Mouse (Mus musculus): Measurements from ENCODE around the gene Wdr47.
"Not testable (repeated sequence)": the region's sequence is repeated elsewhere in the genome, so short reads cannot be mapped to it uniquely, and the experiment has no call there.

Gene Wdr47

DNA sequence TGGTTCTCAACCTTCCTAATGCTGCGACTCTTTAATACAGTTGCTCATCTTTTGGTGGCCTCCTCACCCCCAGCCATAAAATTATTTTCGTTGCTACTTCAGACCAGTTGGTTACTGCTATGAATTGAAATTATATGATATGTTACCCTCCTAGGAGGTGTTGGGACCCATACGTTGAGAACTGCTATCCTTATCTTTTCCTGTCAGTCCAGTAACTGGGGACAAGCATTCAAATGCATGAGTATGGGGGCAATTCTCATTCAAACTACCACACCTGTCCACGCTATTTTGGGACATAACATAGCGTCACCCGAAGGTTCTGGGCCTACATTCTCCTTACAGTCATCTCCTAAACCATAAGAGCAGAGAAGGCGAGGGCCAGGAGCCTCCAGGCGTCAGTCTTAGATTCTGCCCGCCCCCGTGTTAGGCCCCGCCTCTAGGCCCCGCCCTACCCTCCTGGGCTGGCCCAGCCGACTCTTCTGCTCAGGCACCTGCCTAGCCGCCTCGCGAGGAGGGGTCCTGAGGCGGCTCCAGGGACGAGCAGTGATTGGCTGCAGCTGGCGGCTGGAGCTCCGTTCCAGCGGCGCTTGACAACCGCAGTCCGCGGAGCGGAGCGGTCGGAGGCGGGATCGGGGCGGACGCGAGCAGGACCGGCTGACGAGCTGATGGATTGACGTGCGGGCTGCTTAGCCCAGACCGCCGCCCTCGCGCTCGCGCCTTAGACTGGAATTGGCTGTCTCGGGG, at the start of gene Wdr47:
Wdr47 (plus strand) TSS at position 494 of the 744 bp plus-strand sequence.
- DNase-seq (ENCODE audit: low spot score in 2 of 2): peak; percentile 97 to 98

DNA sequence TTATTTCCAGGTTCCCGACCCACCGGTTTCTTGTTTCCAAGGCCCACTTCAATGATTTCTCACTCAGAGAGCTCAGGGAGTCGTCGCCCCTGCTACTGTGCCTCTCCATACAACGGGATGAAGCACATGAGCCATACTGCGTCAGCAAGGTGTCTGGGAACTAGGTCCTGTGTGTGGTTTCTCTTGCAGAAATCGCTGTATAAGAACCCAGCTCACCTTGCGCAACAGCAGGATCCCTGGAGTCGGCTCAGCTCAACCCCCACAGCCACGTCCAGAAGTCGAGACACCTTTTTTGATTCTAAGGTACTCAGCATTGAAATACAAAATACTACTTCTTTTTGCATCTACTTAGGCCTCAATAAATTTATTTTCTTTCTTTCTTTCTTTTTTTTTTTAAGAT, 48.8 kb upstream of the Wdr47 start:
- no peak for DNase-seq (ENCODE audit: low spot score in 2 of 2)

DNA sequence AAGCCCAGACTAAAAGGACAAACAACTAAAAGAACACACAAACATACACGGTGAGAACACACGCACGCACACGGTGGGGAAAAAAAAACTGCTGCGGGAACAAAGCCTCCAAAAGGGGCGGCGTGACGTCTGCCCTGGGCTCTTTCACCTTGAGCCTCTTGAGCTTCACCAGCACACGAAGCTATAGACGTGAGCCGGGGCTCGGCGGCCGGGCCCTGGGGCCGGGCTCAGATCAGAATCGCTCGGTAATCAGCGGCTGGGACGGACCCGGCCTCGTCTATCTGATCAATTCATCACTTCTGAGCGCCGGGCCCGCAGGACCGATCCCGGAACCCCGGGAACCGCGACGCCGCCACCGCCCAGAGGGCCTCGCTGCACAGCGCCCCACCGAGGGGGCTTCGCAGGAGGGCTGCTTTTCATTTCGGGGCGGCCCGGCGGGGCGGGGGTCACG, 36.9 kb upstream of the Wdr47 start:
- peak in 1 of 2 experiments; percentile 53 for DNase-seq (ENCODE audit: low spot score in 2 of 2)

DNA sequence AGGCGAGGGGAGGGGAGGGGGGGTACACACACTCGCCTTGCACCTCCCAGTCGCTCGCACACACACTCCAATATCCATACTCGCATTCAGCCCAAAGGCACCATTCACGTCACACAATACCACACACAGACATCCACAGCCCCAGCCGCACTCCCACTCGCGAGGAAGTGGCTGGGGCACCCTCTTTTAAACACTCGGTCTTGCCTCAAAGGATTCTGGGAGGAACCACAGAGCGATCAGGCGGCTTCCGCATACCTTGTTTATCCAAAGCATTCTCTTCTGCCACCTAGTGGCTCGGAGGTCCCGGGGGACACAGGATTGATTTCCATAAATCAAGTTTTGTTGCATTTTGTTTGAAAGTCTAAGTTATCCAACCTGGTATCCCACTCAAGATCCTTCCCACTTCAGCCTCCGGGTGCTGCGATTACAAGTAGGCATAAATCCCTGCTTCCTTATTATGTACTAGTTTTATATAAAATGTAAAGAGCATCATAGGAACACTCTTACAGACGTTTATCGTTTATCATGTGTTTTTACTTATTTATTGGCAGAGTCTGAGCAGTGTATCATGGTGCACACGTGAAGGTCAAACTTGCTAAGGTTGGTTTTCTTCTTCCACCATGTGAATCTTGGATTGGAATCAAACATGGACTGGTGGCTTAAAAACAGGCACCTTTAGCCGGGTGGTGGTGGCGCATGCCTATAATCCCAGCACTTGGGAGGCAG, 36.3 kb upstream of the Wdr47 start:
- peak; percentile 96 to 97 for DNase-seq (ENCODE audit: low spot score in 2 of 2)

DNA sequence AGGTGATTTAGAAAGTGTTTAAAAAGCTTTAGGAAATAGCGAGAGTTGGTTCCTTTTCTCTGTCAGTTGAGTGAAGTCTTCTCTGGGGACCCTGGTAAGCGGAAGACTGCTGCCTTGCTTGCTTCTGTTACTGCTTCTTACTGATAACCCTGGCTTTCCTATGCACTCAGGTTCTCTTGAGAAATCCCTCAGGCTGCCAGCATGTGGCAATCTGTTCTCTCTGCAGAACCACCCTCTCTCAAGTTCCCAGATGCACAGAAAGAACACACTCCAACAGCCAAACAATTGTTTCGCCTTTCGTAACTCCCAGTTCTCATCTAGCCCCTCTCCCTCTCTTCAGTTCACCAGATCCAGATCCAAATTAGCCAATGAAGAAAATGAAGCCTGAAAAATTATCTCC, 33.2 kb upstream of the Wdr47 start:
- DNase-seq (ENCODE audit: low spot score in 2 of 2): no peak

DNA sequence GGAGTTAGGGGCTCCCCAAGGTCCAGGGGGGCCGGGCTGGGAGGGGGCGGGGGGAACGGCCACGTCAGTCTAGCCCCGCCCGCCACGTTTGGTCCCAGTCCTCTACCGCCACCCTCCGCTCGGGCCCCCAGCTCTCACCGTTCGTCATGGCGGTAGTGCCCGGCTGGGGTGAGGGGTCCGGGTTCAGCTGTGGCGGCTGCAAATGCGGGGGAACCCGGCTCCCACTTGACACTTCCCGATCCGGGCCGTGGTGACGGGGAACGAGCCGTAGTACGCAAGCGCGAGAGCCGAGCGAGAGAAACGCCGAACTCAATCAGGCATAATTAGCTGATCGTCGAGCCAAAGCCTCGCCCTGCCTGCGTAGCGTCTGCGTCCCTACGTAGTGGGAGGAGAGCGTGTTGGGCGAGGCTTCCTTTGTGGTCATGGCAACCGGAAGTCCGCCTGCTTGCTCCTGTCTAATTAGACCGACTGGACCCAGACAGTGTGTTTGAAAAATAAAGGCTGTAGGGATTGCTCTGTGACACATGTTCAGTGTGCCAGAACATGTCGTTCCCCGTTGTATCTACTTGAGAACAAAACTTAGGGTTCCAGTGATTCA, 28.8 kb upstream of the Wdr47 start, which contains the start of gene Tmem167b:
Tmem167b (minus strand) TSS at position 334 of the 598 bp plus-strand sequence.
- peak; percentile 98 for DNase-seq (ENCODE audit: low spot score in 2 of 2)

DNA sequence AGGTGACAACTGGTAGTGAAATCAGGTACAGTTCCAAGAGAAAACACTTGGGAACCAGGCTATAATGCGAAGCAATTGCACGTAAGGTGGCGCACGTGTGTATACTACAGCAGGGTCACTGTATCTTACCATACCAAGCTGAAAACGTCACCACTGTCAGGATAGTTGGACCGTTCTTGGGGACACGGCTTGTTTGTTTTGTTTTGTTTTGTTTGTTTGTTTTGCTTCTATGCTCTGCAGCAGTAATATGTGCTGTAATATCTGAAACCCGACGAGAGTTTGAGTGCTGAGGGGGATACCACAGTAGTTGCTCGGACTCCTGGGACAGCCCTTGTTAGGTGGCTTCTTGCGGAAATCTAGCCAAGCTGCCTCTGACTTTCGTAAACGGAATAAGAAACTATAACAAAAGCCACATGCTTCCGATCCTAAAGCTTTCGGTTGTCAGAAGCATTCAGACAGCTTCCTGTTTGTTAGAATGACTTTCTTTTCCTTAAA, 28.3 kb upstream of the Wdr47 start:
- peak in 1 of 2 experiments; percentile 36 for DNase-seq (ENCODE audit: low spot score in 2 of 2)

DNA sequence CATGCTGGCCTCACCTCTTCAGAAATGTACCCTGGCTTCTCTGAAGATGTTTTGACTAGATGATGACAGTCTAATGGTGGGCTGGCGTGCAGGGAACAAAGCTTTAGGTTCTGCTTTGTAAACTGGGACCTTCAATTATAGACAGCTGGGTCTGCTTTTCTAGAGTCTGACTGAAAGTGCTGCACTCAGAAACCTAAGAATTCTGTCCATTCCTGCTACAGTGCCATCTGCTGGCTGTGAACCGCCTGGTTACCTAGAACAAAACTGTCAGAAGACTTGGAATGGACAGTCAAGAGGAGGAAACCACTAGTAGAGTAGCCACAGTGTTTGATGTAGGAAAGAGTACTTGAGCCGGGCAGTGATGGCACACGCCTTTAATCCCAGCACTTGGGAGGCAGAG, 27.8 kb upstream of the Wdr47 start:
- DNase-seq (ENCODE audit: low spot score in 2 of 2): peak; percentile 84 to 85

DNA sequence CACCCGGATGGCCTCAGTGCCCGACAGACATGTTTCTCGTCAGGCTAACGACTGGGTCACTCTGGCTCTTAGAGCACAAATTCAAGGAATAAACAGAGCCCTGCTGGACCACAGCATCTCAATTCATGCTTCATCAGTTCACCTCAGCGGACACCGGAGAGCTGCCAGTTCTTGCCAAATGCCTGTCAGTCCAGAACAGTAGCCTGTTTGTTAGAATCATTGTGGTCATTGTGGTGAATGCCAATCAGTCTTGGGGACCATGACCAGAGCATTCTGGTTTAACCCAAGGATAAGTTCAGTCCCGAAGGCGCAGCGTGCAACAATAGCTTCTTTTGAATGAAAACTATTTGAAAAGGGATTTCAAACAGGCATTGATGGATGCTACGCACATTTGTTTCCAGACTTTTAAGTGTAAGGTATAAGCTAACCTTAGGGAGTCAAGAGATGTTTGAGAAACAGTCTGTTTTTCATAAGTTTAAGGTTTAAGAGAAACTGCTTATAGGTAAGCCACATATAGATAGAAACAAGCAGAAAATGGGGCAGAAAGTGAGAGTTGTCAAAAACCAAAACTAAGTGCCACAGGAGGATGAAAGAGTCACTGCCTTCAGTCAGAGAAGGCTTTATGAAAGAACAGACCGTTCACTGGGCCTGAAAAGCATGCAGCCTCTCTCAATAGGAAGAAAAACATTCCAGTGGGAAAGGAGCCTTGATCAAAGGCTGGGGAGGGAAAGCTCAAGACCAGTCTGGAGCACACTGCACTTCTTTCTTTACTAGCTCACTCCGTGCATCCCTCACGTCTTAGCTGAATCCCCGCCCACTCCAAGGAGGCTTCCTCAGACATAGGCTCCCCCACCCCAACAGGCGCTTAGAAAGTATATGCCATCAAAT, 22.8 kb upstream of the Wdr47 start:
- peak; percentile 67 to 79 for DNase-seq (ENCODE audit: low spot score in 2 of 2)

DNA sequence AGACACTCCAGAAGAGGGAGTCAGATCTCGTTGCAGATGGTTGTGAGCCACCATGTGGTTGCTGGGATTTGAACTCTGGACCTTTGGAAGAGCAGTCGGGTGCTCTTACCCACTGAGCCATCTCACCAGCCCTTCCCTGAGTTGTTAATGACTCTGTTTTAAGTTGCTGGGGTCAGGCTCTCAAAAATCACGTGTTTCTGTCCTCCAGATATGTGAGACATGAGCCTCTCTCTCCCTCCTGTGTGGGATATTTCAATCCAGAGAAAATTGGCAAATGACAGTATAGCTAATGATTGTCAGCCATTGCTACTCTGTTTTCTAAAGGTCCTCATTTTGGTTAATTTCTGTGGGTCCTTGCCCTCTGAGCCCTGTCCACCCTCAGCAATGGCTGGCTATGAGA, 21.4 kb upstream of the Wdr47 start:
- DNase-seq (ENCODE audit: low spot score in 2 of 2): not testable (repeated sequence)

DNA sequence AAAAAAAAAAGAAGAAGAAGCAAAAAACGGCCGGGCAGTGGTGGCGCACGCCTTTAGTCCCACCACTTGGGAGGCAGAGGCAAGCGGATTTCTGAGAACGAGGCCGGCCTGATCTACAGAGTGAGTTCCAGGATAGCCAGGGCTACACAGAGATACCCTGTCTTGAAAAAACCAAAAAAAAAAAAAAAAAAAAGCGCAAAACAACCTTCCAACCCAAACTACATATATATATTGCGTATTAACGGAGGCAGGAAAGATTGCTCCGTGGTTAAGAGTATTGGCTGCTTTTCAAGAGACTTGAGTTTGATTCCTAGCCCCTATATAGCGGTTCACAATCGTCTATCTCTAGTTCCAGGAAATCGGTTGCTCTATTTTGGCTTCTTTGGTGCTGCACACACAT, 20.3 kb upstream of the Wdr47 start:
- DNase-seq (ENCODE audit: low spot score in 2 of 2): no peak

DNA sequence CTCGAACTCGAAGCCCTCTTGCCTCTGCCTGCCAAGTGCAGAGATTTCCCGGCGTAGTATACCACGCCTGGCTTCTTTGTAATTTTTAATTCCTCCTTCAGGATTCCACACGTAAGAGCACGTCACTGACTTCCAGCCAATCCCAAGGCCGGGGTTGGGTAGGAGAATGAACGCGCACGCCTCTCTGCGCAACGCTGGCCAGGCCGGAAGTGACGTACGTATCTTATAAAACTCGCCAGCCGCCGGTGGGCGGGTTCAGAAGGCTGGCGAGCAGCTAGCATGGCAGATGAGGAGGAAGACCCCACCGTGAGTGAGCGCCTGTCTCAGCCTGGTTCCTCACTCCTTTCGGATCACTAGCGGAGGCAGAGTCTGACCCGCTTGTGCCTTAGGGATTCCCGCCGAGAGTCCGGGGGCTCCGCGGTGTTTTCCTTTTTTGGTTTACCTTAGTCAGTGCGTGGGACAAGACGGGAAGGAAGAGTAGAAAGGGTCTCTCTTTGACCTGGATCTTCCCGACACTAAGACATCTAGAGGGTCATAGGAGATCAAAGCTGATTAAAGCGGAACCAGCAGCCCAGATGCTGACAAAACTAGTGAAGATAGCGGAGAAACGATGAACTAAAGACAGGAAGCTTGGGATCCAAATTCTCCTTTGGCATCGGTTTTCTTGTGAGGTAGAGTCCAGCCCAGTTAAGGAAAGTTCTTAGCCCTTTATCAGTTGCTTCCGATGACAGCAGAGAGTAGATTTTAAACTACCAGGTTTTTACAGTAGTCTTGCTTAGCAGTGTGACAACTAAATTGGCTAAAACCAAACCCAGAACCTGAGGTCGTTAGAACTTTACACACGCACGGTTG, 19.4 kb upstream of the Wdr47 start, which contains the start of gene Taf13:
Taf13 (plus strand) TSS at position 256 of the 852 bp plus-strand sequence.
- DNase-seq (ENCODE audit: low spot score in 2 of 2): peak; percentile 98

DNA sequence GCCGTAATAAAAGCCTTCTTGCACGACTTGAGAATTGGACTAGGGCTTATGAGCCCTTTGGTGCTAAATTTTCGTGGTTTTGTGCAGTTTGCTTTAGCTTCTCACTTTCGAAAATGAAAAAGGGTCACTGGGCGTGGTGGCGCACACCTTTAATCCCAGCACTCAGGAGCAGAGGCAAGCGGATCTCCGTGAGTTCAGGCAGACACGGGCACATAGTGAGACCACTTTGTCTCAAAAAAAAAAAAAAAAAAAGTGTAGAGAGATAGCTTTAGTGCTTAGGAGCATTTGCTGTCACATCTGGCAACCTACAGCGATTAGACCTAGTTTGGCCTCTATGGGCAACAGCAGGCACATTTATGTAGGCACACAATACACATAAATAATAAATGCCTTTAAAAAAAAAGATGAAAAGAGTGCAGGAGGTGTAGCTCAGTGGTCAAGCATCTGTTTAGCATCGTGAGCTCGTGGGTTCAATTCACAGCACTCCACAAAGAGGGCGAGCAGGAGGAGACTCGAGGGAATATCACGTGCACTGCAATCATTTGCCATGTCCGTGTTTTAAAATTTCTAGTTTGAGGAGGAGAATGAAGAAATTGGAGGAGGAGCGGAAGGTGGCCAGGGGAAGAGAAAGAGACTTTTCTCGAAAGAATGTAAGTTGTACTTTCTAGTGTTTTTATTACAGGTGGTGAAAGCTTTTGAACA, 18.6 kb upstream of the Wdr47 start:
- DNase-seq (ENCODE audit: low spot score in 2 of 2): no peak

DNA sequence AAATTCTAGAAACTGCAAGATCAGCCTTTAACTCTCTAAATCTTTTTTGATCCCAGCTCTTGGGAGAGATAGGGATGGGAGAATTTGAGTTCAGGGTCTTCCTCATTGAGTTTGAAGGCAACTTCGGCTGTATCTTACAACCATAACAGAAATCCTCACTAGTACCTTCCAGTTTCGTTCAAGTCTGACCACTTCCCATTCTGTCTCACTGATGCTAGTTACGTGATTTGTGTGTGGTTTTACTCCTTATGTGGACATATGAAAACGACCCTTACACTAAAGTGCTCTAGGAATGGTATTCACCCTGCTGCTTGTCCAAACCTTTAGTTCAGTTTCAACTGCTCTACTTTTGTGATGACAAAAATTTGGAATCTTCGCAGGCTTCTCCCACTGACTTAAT, 17.1 kb upstream of the Wdr47 start:
- DNase-seq (ENCODE audit: low spot score in 2 of 2): no peak

DNA sequence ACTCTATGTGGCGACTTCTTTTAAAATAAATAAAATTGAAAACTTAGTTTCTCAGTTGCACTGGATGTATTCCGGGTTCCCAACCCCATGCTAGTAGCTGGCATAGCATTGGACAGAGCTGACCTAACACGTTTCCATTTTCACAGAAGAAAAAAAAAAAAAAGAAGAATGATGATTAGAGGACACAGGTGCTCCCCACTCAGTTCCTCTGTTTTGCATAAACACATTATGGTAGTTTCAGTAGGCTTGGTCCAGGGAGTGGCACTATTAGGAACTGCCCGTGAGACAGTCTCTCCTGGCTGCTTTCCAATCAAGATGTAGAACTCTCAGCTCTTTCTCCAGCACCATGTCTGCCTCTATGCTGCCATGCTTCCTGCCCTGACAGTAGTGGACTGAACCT, 6.5 kb upstream of the Wdr47 start:
- DNase-seq (ENCODE audit: low spot score in 2 of 2): no peak

DNA sequence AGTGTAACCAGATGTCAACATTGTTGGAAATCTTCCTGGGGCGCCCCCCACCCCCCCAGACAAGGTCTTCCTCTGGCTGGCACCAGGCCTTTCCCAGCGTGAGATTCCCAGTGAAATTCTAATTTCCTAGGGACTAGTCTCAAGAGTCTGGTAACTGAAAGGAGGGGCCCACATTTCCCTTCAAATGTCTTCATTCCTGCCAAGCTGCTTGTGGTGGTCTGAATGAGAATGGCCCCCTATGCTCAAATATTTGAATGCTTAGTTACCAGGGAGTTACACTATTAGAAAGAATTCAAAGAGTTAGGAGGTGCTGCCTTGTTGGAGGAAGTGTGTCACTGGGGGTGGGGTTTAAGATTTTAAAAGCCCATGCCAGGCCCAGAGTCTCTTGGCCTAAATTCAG, 2.6 kb upstream of the Wdr47 start:
- no peak for DNase-seq (ENCODE audit: low spot score in 2 of 2)

DNA sequence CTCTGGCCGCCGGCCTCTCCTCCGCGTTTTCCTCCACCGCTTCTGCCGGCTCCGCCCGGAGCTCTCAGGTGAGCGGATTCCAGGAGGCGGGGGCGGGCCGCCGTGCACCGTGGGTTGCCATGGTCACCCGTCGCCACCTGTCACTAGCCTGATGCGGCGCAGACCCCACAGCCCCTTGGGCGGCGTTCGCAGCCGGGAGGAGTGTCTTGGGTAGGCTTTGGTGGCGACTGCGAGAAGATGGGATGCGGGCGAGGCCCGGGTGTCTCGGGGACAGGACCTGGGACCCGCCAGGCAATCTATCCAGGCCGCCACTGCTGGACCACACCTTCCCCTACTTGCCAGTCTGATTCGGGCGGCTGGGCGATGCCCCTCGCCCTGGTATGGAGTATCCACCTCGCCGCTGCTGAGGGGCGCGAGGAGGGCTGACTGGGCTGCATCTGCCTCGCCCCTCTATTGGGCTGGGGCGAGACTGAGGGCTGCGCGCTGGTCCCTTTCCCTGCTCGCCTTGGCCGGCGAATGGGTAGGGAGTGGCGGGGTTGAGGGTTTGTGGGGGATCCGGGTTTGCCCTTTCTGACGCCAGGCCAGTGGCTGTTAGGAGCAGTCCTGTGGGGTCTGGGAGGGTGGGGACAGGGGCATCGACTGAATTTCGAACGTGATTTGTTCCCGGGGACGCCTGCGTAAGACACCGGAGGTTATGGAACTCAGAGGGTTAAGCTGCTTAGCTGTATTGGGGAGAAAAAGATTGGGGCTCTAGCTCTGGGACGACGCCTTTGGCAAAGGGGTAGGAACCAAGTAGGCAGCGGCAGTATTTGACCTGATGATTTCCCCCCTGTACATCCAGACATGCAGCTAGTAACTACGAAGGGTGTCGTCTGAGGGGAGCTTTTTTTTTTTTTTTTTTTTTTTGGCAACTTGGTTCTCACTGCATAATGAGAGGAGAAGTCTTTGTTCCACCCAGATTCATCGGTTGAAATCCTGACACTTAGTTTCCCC, 747 bp downstream of the Wdr47 start:
- peak in 1 of 2 experiments; percentile 40 for DNase-seq (ENCODE audit: low spot score in 2 of 2)

DNA sequence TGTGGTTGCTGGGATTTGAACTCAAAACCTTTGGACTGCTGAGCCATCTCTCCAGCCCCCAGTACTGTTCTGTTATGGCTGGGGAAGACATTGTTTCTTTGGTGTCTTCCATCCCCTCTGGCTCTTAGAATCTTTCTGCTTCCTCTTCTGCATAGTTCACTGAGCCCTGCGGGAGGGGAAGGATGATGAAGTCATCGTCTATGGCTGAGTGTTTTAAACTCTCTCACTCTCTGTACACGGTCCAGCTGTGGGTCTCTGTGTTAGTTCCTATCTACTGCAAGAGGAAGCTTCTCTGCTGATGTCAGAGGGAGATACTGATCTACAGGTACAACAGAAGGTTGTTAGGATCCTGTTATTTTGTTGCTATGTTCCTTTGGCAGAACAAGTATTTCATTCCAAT, 17.8 kb downstream of the Wdr47 start:
- no peak for DNase-seq (ENCODE audit: low spot score in 2 of 2)

DNA sequence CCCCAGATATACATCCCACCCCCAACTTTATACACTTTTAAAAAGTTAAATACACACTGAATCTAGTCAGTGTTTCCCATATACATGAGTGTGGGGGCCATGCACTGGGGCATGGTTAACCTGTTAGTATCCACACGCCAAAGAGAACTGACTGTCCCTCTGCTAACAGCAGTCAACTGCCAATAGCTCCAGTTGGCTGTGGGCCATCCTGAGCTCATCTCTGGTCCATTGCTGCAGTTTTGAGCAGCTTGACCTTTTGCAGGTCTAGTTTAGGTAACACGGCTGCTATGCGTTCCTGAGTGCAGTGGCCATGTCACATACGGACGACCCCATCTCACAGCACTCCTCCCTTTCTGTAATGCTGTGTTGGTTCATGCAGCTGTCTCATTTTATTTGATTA, 43.7 kb downstream of the Wdr47 start:
- DNase-seq (ENCODE audit: low spot score in 2 of 2): no peak

Measured in right cerebral cortex, postnatal 10 days (tissue).